Mouse (Mus musculus): ENCODE results near the gene Mettl15.
A peak's percentile ranks its signal among the peaks of the same experiment; 100 is the strongest.
"Not testable (repeated sequence)": the region's sequence is repeated elsewhere in the genome, so short reads cannot be mapped to it uniquely, and the experiment has no call there.

The Mettl15 gene

GRCm38 (mm10) chr2:109280600-109281340 lies at the start of gene Mettl15, which contains the start of gene Kif18a:
Gene Mettl15 (minus strand): TSS chr2:109280748.
Gene Kif18a (plus strand): TSS chr2:109280738.
- peak; percentile 95 for DNase-seq (ENCODE audit: inconsistent ontology term)

GRCm38 (mm10) chr2:109311369-109311768 lies 30.8 kb upstream of the Mettl15 start:
- no peak for DNase-seq (ENCODE audit: inconsistent ontology term)

GRCm38 (mm10) chr2:109303638-109304037 lies 23.1 kb upstream of the Mettl15 start:
- no peak for DNase-seq (ENCODE audit: inconsistent ontology term)

GRCm38 (mm10) chr2:109302234-109302633 lies 21.7 kb upstream of the Mettl15 start:
- no peak for DNase-seq (ENCODE audit: inconsistent ontology term)

- DNase-seq (ENCODE audit: inconsistent ontology term): no peak
Observed at GRCm38 (mm10) chr2:109298160-109298559, 17.6 kb upstream of the Mettl15 start.

- no peak for DNase-seq (ENCODE audit: inconsistent ontology term)
Observed at GRCm38 (mm10) chr2:109296264-109296663, 15.7 kb upstream of the Mettl15 start.

GRCm38 (mm10) chr2:109289327-109289726 lies 8.8 kb upstream of the Mettl15 start:
- no peak for DNase-seq (ENCODE audit: inconsistent ontology term)

- no peak for DNase-seq (ENCODE audit: inconsistent ontology term)
Observed at GRCm38 (mm10) chr2:109284121-109284520, 3.6 kb upstream of the Mettl15 start.

GRCm38 (mm10) chr2:109281341-109281690 lies 768 bp upstream of the Mettl15 start:
- DNase-seq (ENCODE audit: inconsistent ontology term): peak; percentile 66

GRCm38 (mm10) chr2:109280272-109280599 lies 312 bp downstream of the Mettl15 start:
- DNase-seq (ENCODE audit: inconsistent ontology term): no peak

- DNase-seq (ENCODE audit: inconsistent ontology term): peak; percentile 71
Observed at GRCm38 (mm10) chr2:109278036-109278435, 2.5 kb downstream of the Mettl15 start.

GRCm38 (mm10) chr2:109277593-109277992 lies 3.0 kb downstream of the Mettl15 start:
- peak; percentile 69 for DNase-seq (ENCODE audit: inconsistent ontology term)

- DNase-seq (ENCODE audit: inconsistent ontology term): no peak
Observed at GRCm38 (mm10) chr2:109273098-109273497, 7.5 kb downstream of the Mettl15 start.

- no peak for DNase-seq (ENCODE audit: inconsistent ontology term)
Observed at GRCm38 (mm10) chr2:109262779-109263178, 17.8 kb downstream of the Mettl15 start.

GRCm38 (mm10) chr2:109241947-109242346 lies 38.6 kb downstream of the Mettl15 start:
- peak; percentile 95 for DNase-seq (ENCODE audit: inconsistent ontology term)

- no peak for DNase-seq (ENCODE audit: inconsistent ontology term)
Observed at GRCm38 (mm10) chr2:109235741-109236140, 44.8 kb downstream of the Mettl15 start.

GRCm38 (mm10) chr2:109233876-109234275 lies 46.7 kb downstream of the Mettl15 start:
- DNase-seq (ENCODE audit: inconsistent ontology term): no peak

GRCm38 (mm10) chr2:109230443-109230842 lies 50.1 kb downstream of the Mettl15 start:
- no peak for DNase-seq (ENCODE audit: inconsistent ontology term)

GRCm38 (mm10) chr2:109227196-109227595 lies 53.4 kb downstream of the Mettl15 start:
- DNase-seq (ENCODE audit: inconsistent ontology term): no peak

GRCm38 (mm10) chr2:109221470-109221869 lies 59.1 kb downstream of the Mettl15 start:
- no peak for DNase-seq (ENCODE audit: inconsistent ontology term)

GRCm38 (mm10) chr2:109216678-109217077 lies 63.9 kb downstream of the Mettl15 start:
- not testable (repeated sequence) for DNase-seq (ENCODE audit: inconsistent ontology term)

- DNase-seq (ENCODE audit: inconsistent ontology term): not testable (repeated sequence)
Observed at GRCm38 (mm10) chr2:109210641-109211040, 69.9 kb downstream of the Mettl15 start.

- DNase-seq (ENCODE audit: inconsistent ontology term): no peak
Observed at GRCm38 (mm10) chr2:109208032-109208431, 72.5 kb downstream of the Mettl15 start.

GRCm38 (mm10) chr2:109182993-109183392 lies 97.6 kb downstream of the Mettl15 start:
- DNase-seq (ENCODE audit: inconsistent ontology term): peak; percentile 52

All from Muller cell, postnatal 12 days (primary cell).